Mouse (Mus musculus) myocyte (in vitro differentiated cells): ENCODE results near the gene Eif1b. TPM values are rescaled to one million over a fixed set of nuclear protein-coding genes. Genes with fewer than 3 reads are reported as not detected.

ENCODE experiments used
- H3K27me3 ChIP-seq: one replicate; pipeline ENCODE4 v1.6.1; 2011; ENCODE audit not compliant: control insufficient read depth, insufficient read depth, insufficient read length
- H3K36me3 ChIP-seq: one replicate; pipeline ENCODE4 v1.6.1; 2011; ENCODE audit not compliant: control insufficient read depth, insufficient read depth
- H3K4me2 ChIP-seq: one replicate; pipeline ENCODE4 v1.6.1; 2011; ENCODE audit warnings: low read depth, control low read depth
- H3K4me3 ChIP-seq: one replicate; pipeline ENCODE4 v1.5.1; 2011; ENCODE audit warnings: mild to moderate bottlenecking, control low read depth, moderate library complexity
- H3K79me2 ChIP-seq: one replicate; pipeline ENCODE4 v1.6.1; 2011; ENCODE audit not compliant: control insufficient read depth, insufficient read depth
- H3ac ChIP-seq: one replicate; pipeline ENCODE4 v1.6.1; 2011; ENCODE audit not compliant: control insufficient read depth, insufficient read length
- CEBPB ChIP-seq: IDR thresholded peaks from 2 replicates; pipeline ENCODE4 v1.6.1; 2011; ENCODE audit warnings: mild to moderate bottlenecking, moderate library complexity; ENCODE audit not compliant: poor library complexity, insufficient read depth, severe bottlenecking
- E2F4 ChIP-seq: IDR thresholded peaks from one replicate; pipeline ENCODE4 v1.6.1; 2011; ENCODE audit warnings: mild to moderate bottlenecking, control low read depth, moderate library complexity; ENCODE audit not compliant: insufficient read depth
- MAX ChIP-seq: IDR thresholded peaks from one replicate; pipeline ENCODE4 v1.6.1; 2011; ENCODE audit warnings: low read depth, mild to moderate bottlenecking, control low read depth
- MYOD1 ChIP-seq, 3 experiments: IDR thresholded peaks; one replicate each; pipeline ENCODE4 v1.6.1; 2011; ENCODE audit warnings: control low read depth in 2 of 3, low read depth in 2 of 3, mild to moderate bottlenecking in 2 of 3, moderate library complexity in 1 of 3; ENCODE audit not compliant: insufficient read length in 2 of 3, control insufficient read depth in 1 of 3
- MYOG ChIP-seq, 3 experiments: IDR thresholded peaks; one replicate each; pipeline ENCODE4 v1.6.1; 2011; ENCODE audit warnings: control low read depth in 2 of 3, low read depth in 2 of 3, mild to moderate bottlenecking in 2 of 3; ENCODE audit not compliant: insufficient read length in 2 of 3, control insufficient read depth in 1 of 3, insufficient read depth in 1 of 3
- POLR2A ChIP-seq: IDR thresholded peaks from one replicate; pipeline ENCODE4 v1.6.1; 2011; ENCODE audit warnings: low read depth, mild to moderate bottlenecking, control low read depth, moderate library complexity; ENCODE audit not compliant: insufficient read length
- POLR2AphosphoS2 ChIP-seq: IDR thresholded peaks from one replicate; pipeline ENCODE4 v1.6.1; 2011; ENCODE audit warnings: low read depth, control low read depth; ENCODE audit not compliant: insufficient read length
- REST ChIP-seq: IDR thresholded peaks from one replicate; pipeline ENCODE4 v1.6.1; 2011; ENCODE audit warnings: mild to moderate bottlenecking, control low read depth, moderate library complexity; ENCODE audit not compliant: insufficient read depth, insufficient read length
- SRF ChIP-seq: IDR thresholded peaks from one replicate; pipeline ENCODE4 v1.6.1; 2011; ENCODE audit warnings: low read depth; ENCODE audit not compliant: control insufficient read depth, insufficient read length
- TCF12 ChIP-seq: IDR thresholded peaks from one replicate; pipeline ENCODE4 v1.6.1; 2011; ENCODE audit warnings: mild to moderate bottlenecking, control low read depth; ENCODE audit not compliant: poor library complexity, insufficient read depth, severe bottlenecking
- TCF3 ChIP-seq: IDR thresholded peaks from one replicate; pipeline ENCODE4 v1.6.1; 2011; ENCODE audit warnings: low read depth, control low read depth; ENCODE audit not compliant: insufficient read length
- USF1 ChIP-seq: IDR thresholded peaks from one replicate; pipeline ENCODE4 v1.6.1; 2011; ENCODE audit warnings: low read depth, mild to moderate bottlenecking, control low read depth, moderate library complexity
- polyA plus RNA-seq: library from polyadenylated mRNA; unstranded; fragments of >200 nt; fragmentation: generic; extraction: Trizol; gene quantifications from one replicate; pipeline ENCODE4 v1.2.1, GENCODE M21; 2012; ENCODE audit warnings: missing spikeins

Eif1b gene
- polyA plus RNA-seq, 1 experiment = 55.0 TPM

- TF ChIP-seq SRF (no peak), TCF12 (no peak), TCF3 (no peak), MYOD1 (IDR thresholded peaks at IDR 0.05; ENCODE audit: control insufficient read depth in 1 of 3, insufficient read length in 2 of 3, low read depth in 2 of 3) (no peak), MYOG (IDR thresholded peaks at IDR 0.05; ENCODE audit: control insufficient read depth in 1 of 3, insufficient read depth in 1 of 3, insufficient read length in 2 of 3, low read depth in 2 of 3) (no peak), POLR2AphosphoS2 (no peak), MAX (no peak), REST (no peak), POLR2A (no peak), CEBPB (no peak), E2F4 (no peak), USF1 (no peak)
- Histone ChIP-seq H3K79me2 (no peaks in the 10 kb centered on the region), H3K4me2 (no peak overlapping the region), H3K27me3 (peaks cover 71% of the 10 kb centered on the region), H3K4me3 (no peak overlapping the region), H3K36me3 (no peaks in the 10 kb centered on the region), H3ac (no peak overlapping the region)
Observed at GRCm38 (mm10) chr9:120470431-120470830, 21.6 kb upstream of the Eif1b start.

GRCm38 (mm10) chr9:120481644-120482043 lies 10.4 kb upstream of the Eif1b start:
- H3K36me3 ChIP-seq = no peaks in the 10 kb centered on the region
- no peak overlapping the region for H3K4me2 ChIP-seq
- no peak for TF ChIP-seq REST
- no peak for TF ChIP-seq SRF
- TF ChIP-seq MAX = no peak
- no peak for TF ChIP-seq USF1
- no peak for TF ChIP-seq POLR2AphosphoS2
- no peak for TF ChIP-seq TCF3
- TF ChIP-seq CEBPB = no peak
- no peak for TF ChIP-seq MYOG (IDR thresholded peaks at IDR 0.05; ENCODE audit: control insufficient read depth in 1 of 3, insufficient read depth in 1 of 3, insufficient read length in 2 of 3, low read depth in 2 of 3)
- TF ChIP-seq TCF12 = no peak
- no peak for TF ChIP-seq POLR2A
- no peaks in the 10 kb centered on the region for H3K79me2 ChIP-seq
- peaks cover 88% of the 10 kb centered on the region for H3K27me3 ChIP-seq
- H3ac ChIP-seq = no peak overlapping the region
- H3K4me3 ChIP-seq = no peak overlapping the region

- Histone ChIP-seq H3K36me3 (no peaks in the 10 kb centered on the region), H3K27me3 (peaks cover 83% of the 10 kb centered on the region), H3K4me3 (no peak overlapping the region), H3K4me2 (no peak overlapping the region), H3K79me2 (no peaks in the 10 kb centered on the region), H3ac (no peak overlapping the region)
- TF ChIP-seq SRF = no peak
- TF ChIP-seq USF1 = no peak
- TF ChIP-seq REST = no peak
- TF ChIP-seq E2F4 = no peak
- no peak for TF ChIP-seq TCF12
- TF ChIP-seq MYOD1 (IDR thresholded peaks at IDR 0.05; ENCODE audit: control insufficient read depth in 1 of 3, insufficient read length in 2 of 3, low read depth in 2 of 3) = no peak
- TF ChIP-seq POLR2AphosphoS2 = no peak
- no peak for TF ChIP-seq MYOG (IDR thresholded peaks at IDR 0.05; ENCODE audit: control insufficient read depth in 1 of 3, insufficient read depth in 1 of 3, insufficient read length in 2 of 3, low read depth in 2 of 3)
- no peak for TF ChIP-seq TCF3
- TF ChIP-seq MAX = no peak
- no peak for TF ChIP-seq CEBPB
- no peak for TF ChIP-seq POLR2A
Observed at GRCm38 (mm10) chr9:120482382-120482781, 9.7 kb upstream of the Eif1b start.

GRCm38 (mm10) chr9:120483101-120483500 lies 8.9 kb upstream of the Eif1b start:
- H3K36me3 ChIP-seq = no peaks in the 10 kb centered on the region
- no peak overlapping the region for H3ac ChIP-seq
- H3K4me3 ChIP-seq = no peak overlapping the region
- H3K79me2 ChIP-seq = no peaks in the 10 kb centered on the region
- no peak for TF ChIP-seq POLR2A
- no peak overlapping the region for H3K4me2 ChIP-seq
- peaks cover 76% of the 10 kb centered on the region for H3K27me3 ChIP-seq

- TF ChIP-seq E2F4 (no peak), CEBPB (no peak), SRF (no peak), TCF12 (no peak), MAX (no peak)
- H3K4me3 ChIP-seq = no peak overlapping the region
- peaks cover 46% of the 10 kb centered on the region for H3K27me3 ChIP-seq
- no peaks in the 10 kb centered on the region for H3K36me3 ChIP-seq
- H3K79me2 ChIP-seq = no peaks in the 10 kb centered on the region
- no peak overlapping the region for H3ac ChIP-seq
- no peak overlapping the region for H3K4me2 ChIP-seq
Observed at GRCm38 (mm10) chr9:120487076-120487475, 5.0 kb upstream of the Eif1b start.

GRCm38 (mm10) chr9:120491509-120491908 lies 523 bp upstream of the Eif1b start:
- Histone ChIP-seq H3ac (no peak overlapping the region), H3K4me3 (peak overlapping the region; percentile 73), H3K27me3 (peaks cover 9% of the 10 kb centered on the region), H3K36me3 (peaks cover 9% of the 10 kb centered on the region), H3K79me2 (peaks cover 12% of the 10 kb centered on the region), H3K4me2 (no peak overlapping the region)
- TF ChIP-seq USF1 = no peak
- no peak for TF ChIP-seq TCF12
- TF ChIP-seq TCF3 = no peak
- no peak for TF ChIP-seq POLR2AphosphoS2
- TF ChIP-seq MYOG (IDR thresholded peaks at IDR 0.05; ENCODE audit: control insufficient read depth in 1 of 3, insufficient read depth in 1 of 3, insufficient read length in 2 of 3, low read depth in 2 of 3) = no peak
- TF ChIP-seq POLR2A = no peak
- TF ChIP-seq E2F4 = no peak
- TF ChIP-seq MAX = no peak
- no peak for TF ChIP-seq REST
- no peak for TF ChIP-seq SRF
- TF ChIP-seq CEBPB = no peak
